In the genomic region with DNA sequence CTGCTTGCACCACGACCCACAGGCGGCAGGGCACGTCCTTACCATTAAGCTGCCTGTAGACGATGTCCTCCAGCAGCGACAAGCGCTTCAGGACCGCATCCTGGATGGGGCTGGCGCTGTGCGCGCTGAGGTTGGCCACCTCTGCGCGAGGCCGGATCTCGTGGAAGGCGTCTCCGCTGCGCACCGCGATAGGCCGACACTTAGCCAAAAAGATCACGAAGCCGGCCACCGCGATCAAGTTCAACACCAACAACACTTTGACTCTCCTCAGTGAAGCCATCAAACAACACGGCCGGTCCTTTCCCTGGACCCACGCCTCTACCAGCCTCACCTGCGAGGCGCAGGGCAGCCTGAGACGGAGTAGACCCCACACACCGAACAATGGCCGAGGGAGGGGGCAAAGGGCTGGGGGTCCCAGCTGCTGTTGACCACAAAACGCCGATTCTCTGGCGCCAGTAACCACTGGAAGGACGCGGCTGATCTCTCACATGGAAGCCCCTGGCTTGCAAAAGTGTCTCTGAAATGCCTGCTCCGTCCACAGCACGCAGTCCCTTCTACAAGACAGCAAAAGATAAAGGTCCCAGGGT, we compare ENCODE assay signal across 8 mouse cellular contexts. TPM values are rescaled to one million over a fixed set of nuclear protein-coding genes. Genes with fewer than 3 reads are reported as not detected.
DNase-seq lines count a peak whose midpoint lies in the region; ATAC-seq and TF ChIP-seq lines count a peak whose summit lies in the region.

No protein-coding gene starts in this region.

- no peaks in the 10 kb centered on the region for H3K9me3 ChIP-seq in kidney, embryonic 15.5 days (replicated peaks)
- no peaks in the 10 kb centered on the region for H3K9me3 ChIP-seq in embryonic facial prominence, embryonic 11.5 days (replicated peaks; ENCODE audit: control insufficient read depth, low read length)
- no peaks in the 10 kb centered on the region for H3K9me3 ChIP-seq in heart, postnatal 0 days (replicated peaks; ENCODE audit: control insufficient read depth, low read length)
- no peaks in the 10 kb centered on the region for H3K9me3 ChIP-seq in limb, embryonic 15.5 days
- no peaks in the 10 kb centered on the region for H3K9me3 ChIP-seq in stomach, embryonic 16.5 days (replicated peaks; ENCODE audit: control insufficient read depth, low read length)

- peaks cover 39% of the 10 kb centered on the region for H3K27me3 ChIP-seq in kidney, embryonic 15.5 days
- H3K27me3 ChIP-seq in embryonic facial prominence, embryonic 11.5 days (ENCODE audit: control insufficient read depth, insufficient read depth, low read length) = peaks cover 23% of the 10 kb centered on the region
- peaks cover 31% of the 10 kb centered on the region for H3K27me3 ChIP-seq in heart, postnatal 0 days (ENCODE audit: control insufficient read depth, insufficient read depth, low read length)
- H3K27me3 ChIP-seq in limb, embryonic 15.5 days = peaks cover 36% of the 10 kb centered on the region
- H3K27me3 ChIP-seq in stomach, embryonic 16.5 days (ENCODE audit: control insufficient read depth, insufficient read depth, low read length) = peaks cover 27% of the 10 kb centered on the region

- 1% methylated on average over 39 of the region's 39 CpGs for WGBS in kidney, embryonic 15.5 days
- WGBS in embryonic facial prominence, embryonic 11.5 days = under 1% methylated on average over 39 of the region's 39 CpGs
- WGBS in heart, postnatal 0 days = 1% methylated on average over 39 of the region's 39 CpGs
- under 1% methylated on average over 39 of the region's 39 CpGs for WGBS in limb, embryonic 15.5 days
- WGBS in stomach, embryonic 16.5 days = under 1% methylated on average over 39 of the region's 39 CpGs

- peak overlapping the region; percentile 60 for H3K4me3 ChIP-seq in kidney, embryonic 15.5 days (replicated peaks)
- H3K4me3 ChIP-seq in embryonic facial prominence, embryonic 11.5 days (ENCODE audit: low read depth, low read length) = peak overlapping the region; percentile 51
- H3K4me3 ChIP-seq in heart, postnatal 0 days (ENCODE audit: low read depth, low read length) = peak overlapping the region; percentile 56
- H3K4me3 ChIP-seq in limb, embryonic 15.5 days = peak overlapping the region; percentile 62
- H3K4me3 ChIP-seq in stomach, embryonic 16.5 days (replicated peaks; ENCODE audit: low read length) = peak overlapping the region; percentile 64

- peak overlapping the region; percentile 98 for H3K4me2 ChIP-seq in kidney, embryonic 15.5 days
- H3K4me2 ChIP-seq in embryonic facial prominence, embryonic 11.5 days (ENCODE audit: low read depth, low read length) = peak overlapping the region; percentile 93
- peak overlapping the region; percentile 79 for H3K4me2 ChIP-seq in heart, postnatal 0 days (ENCODE audit: low read depth, low read length)
- H3K4me2 ChIP-seq in limb, embryonic 15.5 days = peak overlapping the region; percentile 93
- peak overlapping the region; percentile 79 for H3K4me2 ChIP-seq in stomach, embryonic 16.5 days (ENCODE audit: low read depth, low read length)

- TF ChIP-seq CTCF in heart, postnatal 0 days (IDR thresholded peaks at IDR 0.05; ENCODE audit: low read depth) = no peak

- no peaks in the 10 kb centered on the region for H3K36me3 ChIP-seq in kidney, embryonic 15.5 days
- H3K36me3 ChIP-seq in embryonic facial prominence, embryonic 11.5 days (replicated peaks; ENCODE audit: control insufficient read depth, insufficient read depth, low read depth, low read length) = no peaks in the 10 kb centered on the region
- H3K36me3 ChIP-seq in heart, postnatal 0 days (replicated peaks; ENCODE audit: control insufficient read depth, insufficient read depth, low read length) = no peaks in the 10 kb centered on the region
- no peaks in the 10 kb centered on the region for H3K36me3 ChIP-seq in limb, embryonic 15.5 days
- H3K36me3 ChIP-seq in stomach, embryonic 16.5 days (ENCODE audit: control insufficient read depth, insufficient read depth, low read length) = no peaks in the 10 kb centered on the region

- H3K4me1 ChIP-seq in kidney, embryonic 15.5 days = peaks cover 23% of the 10 kb centered on the region
- H3K4me1 ChIP-seq in embryonic facial prominence, embryonic 11.5 days (ENCODE audit: control insufficient read depth, insufficient read depth, low read length) = peaks cover 6% of the 10 kb centered on the region
- H3K4me1 ChIP-seq in heart, postnatal 0 days (ENCODE audit: control insufficient read depth, insufficient read depth) = no peaks in the 10 kb centered on the region; the same call in 1 of the 2 replicates
- H3K4me1 ChIP-seq in limb, embryonic 15.5 days = peaks cover 15% of the 10 kb centered on the region
- H3K4me1 ChIP-seq in stomach, embryonic 16.5 days (ENCODE audit: control insufficient read depth, insufficient read depth, low read length) = peaks cover 7% of the 10 kb centered on the region

- DNase-seq in kidney, adult 11 months = no peak
- peak; percentile 55 for DNase-seq in R1 (ENCODE audit: low read depth, low spot score)
- peak; percentile 33 for DNase-seq in embryonic facial prominence, embryonic 11.5 days (ENCODE audit: low spot score)
- DNase-seq in heart, postnatal 0 days (ENCODE audit: low spot score) = no peak
- DNase-seq in ovary, postnatal 36 days (ENCODE audit: low spot score) = no peak

- H3K27ac ChIP-seq in kidney, embryonic 15.5 days = no peak overlapping the region
- no peak overlapping the region for H3K27ac ChIP-seq in embryonic facial prominence, embryonic 11.5 days (replicated peaks; ENCODE audit: low read depth, low read length)
- H3K27ac ChIP-seq in heart, postnatal 0 days (ENCODE audit: low read depth) = no peak overlapping the region
- H3K27ac ChIP-seq in limb, embryonic 15.5 days = 0 out of 2 replicates have a peak overlapping the region, but pooled peaks have one; percentile 79
- no peak overlapping the region for H3K27ac ChIP-seq in stomach, embryonic 16.5 days (ENCODE audit: low read length)

- ATAC-seq in kidney, embryonic 15.5 days (replicated peaks; ENCODE audit: low FRiP score) = no peak
- ATAC-seq in embryonic facial prominence, embryonic 11.5 days (replicated peaks; ENCODE audit: insufficient number of reproducible peaks, low FRiP score, low TSS enrichment, low read depth) = no peak
- no peak for ATAC-seq in heart, postnatal 0 days (ENCODE audit: insufficient read depth, low read depth)
- no peak for ATAC-seq in limb, embryonic 15.5 days (ENCODE audit: insufficient number of reproducible peaks, low FRiP score, low TSS enrichment, low read depth)
- ATAC-seq in stomach, embryonic 16.5 days (ENCODE audit: insufficient read depth, low FRiP score) = no peak

- no peak for TF ChIP-seq EP300 in heart, postnatal 0 days (IDR thresholded peaks at IDR 0.05; ENCODE audit: low read depth)

- H3K9ac ChIP-seq in kidney, embryonic 15.5 days = peak overlapping the region; percentile 37; the same call in 1 of the 2 replicates
- H3K9ac ChIP-seq in embryonic facial prominence, embryonic 11.5 days (replicated peaks; ENCODE audit: low read length) = peak overlapping the region; percentile 43; the same call in 1 of the 2 replicates
- H3K9ac ChIP-seq in heart, postnatal 0 days (replicated peaks; ENCODE audit: low read depth, low read length) = no peak overlapping the region; the same call in 1 of the 2 replicates
- H3K9ac ChIP-seq in limb, embryonic 15.5 days = no peak overlapping the region
- H3K9ac ChIP-seq in stomach, embryonic 16.5 days (ENCODE audit: low read length) = peak overlapping the region; percentile 66

RNA-seq across cellular contexts. Expression of a gene that starts 1.9 kb away (rescaled TPM):
- 1.8 and 2.7 TPM in 2 replicates for polyA plus RNA-seq in kidney, embryonic 15.5 days (2015; fragmentation: Nextera tagmentation; extraction: Ambion mirVana)
- 0.79 and 1.1 TPM in 2 replicates for polyA plus RNA-seq in embryonic facial prominence, embryonic 11.5 days (2014; fragmentation: Nextera tagmentation; extraction: Ambion mirVana)
- 2.3 and 3.2 TPM in 2 replicates for total RNA-seq in heart, postnatal 0 days (2014; rRNA removed; ENCODE audit: low replicate concordance)
- 0.30 and 0.54 TPM in 2 replicates for polyA plus RNA-seq in heart, postnatal 0 days (2015; fragmentation: Nextera tagmentation; extraction: Ambion mirVana)
- 4.7 and 5.4 TPM in 2 replicates for polyA plus RNA-seq in limb, embryonic 15.5 days (2015; fragmentation: Nextera tagmentation; extraction: Ambion mirVana)
- polyA plus RNA-seq in stomach, embryonic 16.5 days (2015; fragmentation: Nextera tagmentation; extraction: Ambion mirVana) = 1.1 and 1.3 TPM in 2 replicates

Comparison
In these comparisons a context has a peak if more than half of its experiments do, and no peak if none do; other contexts are left out.
1. H3K9ac ChIP-seq: peak in kidney, embryonic 15.5 days (single experiment), embryonic facial prominence, embryonic 11.5 days (single experiment) and stomach, embryonic 16.5 days (single experiment); none in heart, postnatal 0 days (single experiment) and limb, embryonic 15.5 days (single experiment).
2. DNase-seq: peak in R1 (single experiment) and embryonic facial prominence, embryonic 11.5 days (single experiment); none in kidney, adult 11 months (single experiment), heart, postnatal 0 days (single experiment) and ovary, postnatal 36 days (single experiment).
3. Peak in every context shown above with its lines, with median percentiles within 50 percentile points of each other: H3K4me2 ChIP-seq and H3K4me3 ChIP-seq.